Mouse (Mus musculus) kidney, embryonic 14.5 days (tissue): ENCODE data around the gene Gm17651. TPM values are rescaled to one million over a fixed set of nuclear protein-coding genes. Genes with fewer than 3 reads are reported as not detected.
A peak's percentile ranks its signal among the peaks of the same experiment; 100 is the strongest.

Experiments used
- ATAC-seq: fragments of 200-750 bp; cut with Nextera tagmentation; 2 replicates; pipeline ENCODE4 v1.8.0; 2017; ENCODE audit warnings: moderate number of reproducible peaks, mild to moderate bottlenecking, moderate TSS enrichment, moderate library complexity; ENCODE audit not compliant: low FRiP score, low TSS enrichment
- H3K27ac ChIP-seq: fragments of 300-500 bp; sonication (generic); 2 replicates; pipeline ENCODE4 v1.5.1; 2014; ENCODE audit warnings: low read depth, mild to moderate bottlenecking, low read length, moderate library complexity, mixed read lengths
- H3K27me3 ChIP-seq: fragments of 300-500 bp; sonication (generic); 2 replicates; pipeline ENCODE4 v1.6.1; 2014; ENCODE audit warnings: mild to moderate bottlenecking, low read length; ENCODE audit not compliant: control insufficient read depth, insufficient read depth
- H3K36me3 ChIP-seq: fragments of 300-500 bp; sonication (generic); 2 replicates; pipeline ENCODE4 v1.6.1; 2014; ENCODE audit warnings: low read length, mixed read lengths; ENCODE audit not compliant: control insufficient read depth, insufficient read depth
- H3K4me1 ChIP-seq: fragments of 300-500 bp; sonication (generic); 2 replicates; pipeline ENCODE4 v1.6.1; 2014; ENCODE audit warnings: low read length, mixed read lengths; ENCODE audit not compliant: control insufficient read depth, insufficient read depth
- H3K4me2 ChIP-seq: fragments of 300-500 bp; sonication (generic); replicated peaks from 2 replicates; pipeline ENCODE4 v1.6.1; 2014; ENCODE audit warnings: low read depth, mild to moderate bottlenecking, low read length
- H3K4me3 ChIP-seq: fragments of 300-500 bp; sonication (generic); 2 replicates; pipeline ENCODE4 v1.5.1; 2014; ENCODE audit warnings: mild to moderate bottlenecking, low read length
- H3K9ac ChIP-seq: fragments of 300-500 bp; sonication (generic); 2 replicates; pipeline ENCODE4 v1.6.1; 2014; ENCODE audit warnings: low read depth, mild to moderate bottlenecking, low read length, moderate library complexity
- H3K9me3 ChIP-seq: fragments of 300-500 bp; sonication (generic); 2 replicates; pipeline ENCODE4 v1.6.1; 2016; ENCODE audit warnings: low read length; ENCODE audit not compliant: control insufficient read depth
- WGBS: fragments of 180-500 bp; shearing (Covaris S2); extraction: QIAGEN DNeasy Blood & Tissue Kit; methylation state at CpG from one replicate; pipeline ENCODE4 v1.1.7; 2014; 5-methylcytosine and 5-hydroxymethylcytosine counted together
- polyA plus RNA-seq: library from polyadenylated mRNA; unstranded; fragments of >200 nt; fragmentation: Nextera tagmentation; extraction: Ambion mirVana; gene quantifications from 2 replicates; pipeline ENCODE4 v1.2.1, GENCODE M21; 2014

Gm17651 gene
- polyA plus RNA-seq, 1 experiment from 2014 or later, result not detected

- no peaks in the 10 kb centered on the region for H3K4me1 ChIP-seq
- no peaks in the 10 kb centered on the region for H3K27me3 ChIP-seq
- no peak overlapping the region for H3K4me2 ChIP-seq
- 51% methylated on average over 6 of the region's 6 CpGs for WGBS
- no peaks in the 10 kb centered on the region for H3K9me3 ChIP-seq
- no peak overlapping the region for H3K4me3 ChIP-seq
- no peaks in the 10 kb centered on the region for H3K36me3 ChIP-seq
- ATAC-seq, result no peak
- no peak overlapping the region for H3K27ac ChIP-seq
- no peak overlapping the region for H3K9ac ChIP-seq
Observed at GRCm38 (mm10) chr3:97649469-97649868, 25.0 kb downstream of the Gm17651 start.

- 26% methylated on average over 3 of the region's 3 CpGs for WGBS
- Histone ChIP-seq H3K9me3 (no peaks in the 10 kb centered on the region), H3K4me3 (no peak overlapping the region), H3K27me3 (no peaks in the 10 kb centered on the region), H3K36me3 (no peaks in the 10 kb centered on the region), H3K4me2 (no peak overlapping the region), H3K27ac (no peak overlapping the region), H3K4me1 (no peaks in the 10 kb centered on the region), H3K9ac (no peak overlapping the region)
- ATAC-seq, result peak; percentile 68; the same call in 1 of the 2 replicates
Observed at GRCm38 (mm10) chr3:97649022-97649421, 25.5 kb downstream of the Gm17651 start.

- H3K9me3 ChIP-seq, result no peaks in the 10 kb centered on the region
- H3K36me3 ChIP-seq, result no peaks in the 10 kb centered on the region
- no peak overlapping the region for H3K9ac ChIP-seq
- WGBS, result 19% methylated on average over 1 of the region's 1 CpGs
- no peak overlapping the region for H3K4me2 ChIP-seq
- no peak overlapping the region for H3K27ac ChIP-seq
- ATAC-seq, result no peak
- H3K27me3 ChIP-seq, result no peaks in the 10 kb centered on the region
- H3K4me3 ChIP-seq, result no peak overlapping the region
- no peaks in the 10 kb centered on the region for H3K4me1 ChIP-seq
Observed at GRCm38 (mm10) chr3:97648518-97648917, 26.0 kb downstream of the Gm17651 start.

GRCm38 (mm10) chr3:97642001-97642400 is 32.5 kb downstream of the Gm17651 start:
- no peak overlapping the region for H3K4me2 ChIP-seq
- no peaks in the 10 kb centered on the region for H3K4me1 ChIP-seq
- H3K9ac ChIP-seq, result no peak overlapping the region
- ATAC-seq, result no peak
- H3K36me3 ChIP-seq, result no peaks in the 10 kb centered on the region
- H3K9me3 ChIP-seq, result no peaks in the 10 kb centered on the region
- WGBS, result 80% methylated on average over 9 of the region's 9 CpGs
- no peak overlapping the region for H3K27ac ChIP-seq
- H3K27me3 ChIP-seq, result no peaks in the 10 kb centered on the region
- no peak overlapping the region for H3K4me3 ChIP-seq

GRCm38 (mm10) chr3:97641396-97641795 is 33.1 kb downstream of the Gm17651 start:
- WGBS, result 88% methylated on average over 4 of the region's 4 CpGs
- Histone ChIP-seq H3K27ac (no peak overlapping the region), H3K9me3 (no peaks in the 10 kb centered on the region), H3K9ac (no peak overlapping the region), H3K36me3 (no peaks in the 10 kb centered on the region), H3K4me1 (no peaks in the 10 kb centered on the region), H3K4me3 (no peak overlapping the region), H3K4me2 (no peak overlapping the region), H3K27me3 (no peaks in the 10 kb centered on the region)
- ATAC-seq, result no peak

GRCm38 (mm10) chr3:97634288-97634761 is 40.2 kb downstream of the Gm17651 start:
- 72% methylated on average over 3 of the region's 3 CpGs for WGBS
- ATAC-seq, result no peak
- H3K36me3 ChIP-seq, result no peaks in the 10 kb centered on the region

GRCm38 (mm10) chr3:97633456-97633855 is 41.0 kb downstream of the Gm17651 start:
- H3K4me1 ChIP-seq, result no peaks in the 10 kb centered on the region
- no peaks in the 10 kb centered on the region for H3K27me3 ChIP-seq
- no peaks in the 10 kb centered on the region for H3K36me3 ChIP-seq
- WGBS, result 82% methylated on average over 4 of the region's 4 CpGs
- no peak overlapping the region for H3K4me2 ChIP-seq
- H3K27ac ChIP-seq, result no peak overlapping the region
- ATAC-seq, result no peak
- H3K4me3 ChIP-seq, result no peak overlapping the region
- H3K9me3 ChIP-seq, result no peaks in the 10 kb centered on the region
- no peak overlapping the region for H3K9ac ChIP-seq

More at GRCm38 (mm10) chr3:97634288-97634761, 40.2 kb downstream of the Gm17651 start:
- Histone ChIP-seq H3K9ac (no peak overlapping the region), H3K9me3 (no peaks in the 10 kb centered on the region), H3K4me1 (no peaks in the 10 kb centered on the region), H3K4me2 (no peak overlapping the region), H3K27ac (no peak overlapping the region), H3K4me3 (no peak overlapping the region), H3K27me3 (no peaks in the 10 kb centered on the region)

GRCm38 (mm10) chr3:97631258-97631860 is 43.1 kb downstream of the Gm17651 start:
- no peak overlapping the region for H3K4me2 ChIP-seq
- no peaks in the 10 kb centered on the region for H3K27me3 ChIP-seq
- no peak overlapping the region for H3K27ac ChIP-seq
- H3K4me3 ChIP-seq, result no peak overlapping the region
- no peak overlapping the region for H3K9ac ChIP-seq
- no peaks in the 10 kb centered on the region for H3K36me3 ChIP-seq
- WGBS, result 86% methylated on average over 8 of the region's 8 CpGs
- no peak for ATAC-seq
- H3K9me3 ChIP-seq, result no peaks in the 10 kb centered on the region
- no peaks in the 10 kb centered on the region for H3K4me1 ChIP-seq

- H3K9ac ChIP-seq, result no peak overlapping the region
- no peak for ATAC-seq
- H3K27me3 ChIP-seq, result no peaks in the 10 kb centered on the region
- H3K4me3 ChIP-seq, result no peak overlapping the region
- 94% methylated on average over 4 of the region's 4 CpGs for WGBS
- H3K9me3 ChIP-seq, result no peaks in the 10 kb centered on the region
- no peak overlapping the region for H3K27ac ChIP-seq
- no peak overlapping the region for H3K4me2 ChIP-seq
- H3K4me1 ChIP-seq, result no peaks in the 10 kb centered on the region
- no peaks in the 10 kb centered on the region for H3K36me3 ChIP-seq
Observed at GRCm38 (mm10) chr3:97630746-97631145, 43.7 kb downstream of the Gm17651 start.
